11 mouse cellular contexts compared by ENCODE assay signal in genomic region chr4:139832281-139833035, GRCm38 (mm10). TPM values are rescaled to one million over a fixed set of nuclear protein-coding genes. Genes with fewer than 3 reads are reported as not detected.
DNase-seq lines count a peak whose midpoint lies in the region; ATAC-seq and TF ChIP-seq lines count a peak whose summit lies in the region.
"Had no signal": no experiment of that assay in that cellular context is flagged by ENCODE, and none has a peak within 500 bp of the region (broad histone marks: within the 10 kb centered on the region; RNA-seq: fewer than 3 reads in every experiment).

No protein-coding gene starts in this region.

- H3K36me3 ChIP-seq in testis, adult 2 months (ENCODE audit: control insufficient read depth, insufficient read depth, low read length), result no peaks in the 10 kb centered on the region
- no peaks in the 10 kb centered on the region for H3K36me3 ChIP-seq in midbrain, embryonic 11.5 days (ENCODE audit: control insufficient read depth, insufficient read depth, low read length)

- no peak for ATAC-seq in midbrain, embryonic 11.5 days (ENCODE audit: low FRiP score)
- no peak for ATAC-seq in megakaryocyte-erythroid progenitor cell, adult 5-6 weeks (replicated peaks; ENCODE audit: low FRiP score, low TSS enrichment, poor library complexity, severe bottlenecking)

- WGBS in midbrain, embryonic 11.5 days, result under 1% methylated on average over 54 of the region's 55 CpGs

- no peak for TF ChIP-seq POLR2A in testis, adult 2 months (IDR thresholded peaks at IDR 0.05; ENCODE audit: control insufficient read depth, low read depth, low read length)

- peaks cover 7% of the 10 kb centered on the region for H3K4me1 ChIP-seq in testis, adult 2 months (ENCODE audit: control insufficient read depth, insufficient read depth, low read length)
- H3K4me1 ChIP-seq in midbrain, embryonic 11.5 days (ENCODE audit: control insufficient read depth, insufficient read depth, low read length), result peaks cover 77% of the 10 kb centered on the region

- H3K4me3 ChIP-seq in testis, adult 2 months (ENCODE audit: control insufficient read depth, low read depth, low read length), result peak overlapping the region; percentile 3; the same call in 1 of the 2 replicates
- peak overlapping the region; percentile 62 for H3K4me3 ChIP-seq in midbrain, embryonic 11.5 days (ENCODE audit: low read depth, low read length)

- TF ChIP-seq CTCF in testis, adult 2 months (IDR thresholded peaks at IDR 0.05; ENCODE audit: control insufficient read depth, insufficient read depth, insufficient replicate concordance, low read depth, low read length), result no peak

- peaks cover 11% of the 10 kb centered on the region for H3K27me3 ChIP-seq in testis, adult 2 months (ENCODE audit: control insufficient read depth, insufficient read depth, low read length)
- H3K27me3 ChIP-seq in midbrain, embryonic 11.5 days (ENCODE audit: control insufficient read depth, insufficient read depth, low read length), result peaks cover 61% of the 10 kb centered on the region

- peak; percentile 35 for DNase-seq in gastrocnemius, postnatal 10 days
- no peak for DNase-seq in gastrocnemius, adult 18-20 months (ENCODE audit: low spot score)
- no peak for DNase-seq in testis, postnatal 14 days (ENCODE audit: low spot score)
- DNase-seq in midbrain, embryonic 11.5 days (ENCODE audit: low spot score, missing footprints), result peak; percentile 96
- DNase-seq in cerebellum, postnatal 25 days, result no peak
- no peak for DNase-seq in liver
- DNase-seq: cerebellum, adult 2 months had no signal

- H3K27ac ChIP-seq in testis, adult 2 months (ENCODE audit: control insufficient read depth, insufficient read depth, low read depth, low read length), result no peak overlapping the region
- peak overlapping the region; percentile 90 for H3K27ac ChIP-seq in midbrain, embryonic 11.5 days (ENCODE audit: low read depth, low read length)

- peak overlapping the region; percentile 57 for H3K4me2 ChIP-seq in midbrain, embryonic 11.5 days

- H3K9me3 ChIP-seq in midbrain, embryonic 11.5 days (ENCODE audit: control insufficient read depth, low read length), result no peaks in the 10 kb centered on the region

- peak overlapping the region; percentile 72 for H3K9ac ChIP-seq in midbrain, embryonic 11.5 days (ENCODE audit: low read length)

RNA-seq across cellular contexts. Expression of gene Pax7, which starts 0.9 kb away (rescaled TPM):
- total RNA-seq in gastrocnemius, postnatal 10 days (2021), result 10 to 100 TPM in 1 of 2 experiments, 1 to 10 TPM in 1; 8.3 to 11.3 TPM
- 1 to 10 TPM; 1.1 to 1.5 TPM for total RNA-seq in gastrocnemius, adult 18-20 months (2021)
- 0.02 TPM in 1 of 2 replicates, not detected in the other for polyA plus RNA-seq in testis, adult 2 months (2012; rRNA removed)
- 3.1 and 3.4 TPM in 2 replicates for polyA plus RNA-seq in midbrain, embryonic 11.5 days (2014; fragmentation: Nextera tagmentation; extraction: Ambion mirVana)
- not detected in 2 replicates for total RNA-seq in megakaryocyte-erythroid progenitor cell, adult 5-6 weeks (2014; fragmentation: Nextera tagmentation)
- total RNA-seq in megakaryocyte-erythroid progenitor cell, adult 5-6 weeks (2017), result not detected in 2 replicates
- total RNA-seq: adrenal gland, adult 2 months had no signal
- polyA plus RNA-seq: adrenal gland, adult 2 months; gonadal fat pad, adult 2 months had no signal

Comparison
In these comparisons a context has a peak if more than half of its experiments do, and no peak if none do; other contexts are left out.
1. DNase-seq: peak in gastrocnemius, postnatal 10 days (single experiment) and midbrain, embryonic 11.5 days (single experiment); none in gastrocnemius, adult 18-20 months (single experiment), testis, postnatal 14 days (single experiment), cerebellum, postnatal 25 days (0 of 2) and liver (single experiment).